Mouse (Mus musculus) liver (tissue): ENCODE measurements around the gene Slc36a4.

Source experiments
- DNase-seq: peaks from one replicate; pipeline ENCODE4 v3.0.0-alpha.2; 2020; ENCODE audit warnings: mixed read lengths

Slc36a4 gene

GRCm38 (mm10) chr9:15709599-15710381 is at the start of gene Slc36a4:
Slc36a4 (plus strand) TSS chr9:15709738.
- peak; percentile 61 for DNase-seq

GRCm38 (mm10) chr9:15664606-15665005 is 44.9 kb upstream of the Slc36a4 start:
- DNase-seq, result no peak

- DNase-seq, result no peak
These were observed 40.1 kb upstream of the Slc36a4 start for GRCm38 (mm10) chr9:15669452-15669851.

GRCm38 (mm10) chr9:15670002-15670527 is 39.5 kb upstream of the Slc36a4 start:
- DNase-seq, result no peak

GRCm38 (mm10) chr9:15672251-15672650 is 37.3 kb upstream of the Slc36a4 start:
- DNase-seq, result no peak

GRCm38 (mm10) chr9:15681855-15682466 is 27.6 kb upstream of the Slc36a4 start:
- DNase-seq, result peak; percentile 53

- DNase-seq, result peak; percentile 43
These were observed 24.3 kb upstream of the Slc36a4 start for GRCm38 (mm10) chr9:15685215-15685614.

GRCm38 (mm10) chr9:15687358-15687757 is 22.2 kb upstream of the Slc36a4 start:
- DNase-seq, result no peak

- DNase-seq, result no peak
These were observed 15.7 kb upstream of the Slc36a4 start for GRCm38 (mm10) chr9:15693847-15694246.

- DNase-seq, result no peak
These were observed 14.5 kb upstream of the Slc36a4 start for GRCm38 (mm10) chr9:15694989-15695388.

- no peak for DNase-seq
These were observed 3.8 kb upstream of the Slc36a4 start for GRCm38 (mm10) chr9:15705706-15706105.

- no peak for DNase-seq
These were observed 449 bp upstream of the Slc36a4 start for GRCm38 (mm10) chr9:15708979-15709598.

- DNase-seq, result no peak
These were observed 1.5 kb downstream of the Slc36a4 start for GRCm38 (mm10) chr9:15710821-15711565.

GRCm38 (mm10) chr9:15711676-15712075 is 2.1 kb downstream of the Slc36a4 start:
- no peak for DNase-seq

- DNase-seq, result no peak
These were observed 5.3 kb downstream of the Slc36a4 start for GRCm38 (mm10) chr9:15714792-15715191.

- DNase-seq, result no peak
These were observed 5.9 kb downstream of the Slc36a4 start for GRCm38 (mm10) chr9:15715193-15715989.

GRCm38 (mm10) chr9:15717363-15717762 is 7.8 kb downstream of the Slc36a4 start:
- no peak for DNase-seq

GRCm38 (mm10) chr9:15718295-15718694 is 8.8 kb downstream of the Slc36a4 start:
- no peak for DNase-seq

GRCm38 (mm10) chr9:15719594-15719993 is 10.1 kb downstream of the Slc36a4 start:
- no peak for DNase-seq

- no peak for DNase-seq
These were observed 11.0 kb downstream of the Slc36a4 start for GRCm38 (mm10) chr9:15720556-15720955.

GRCm38 (mm10) chr9:15721226-15721833 is 11.8 kb downstream of the Slc36a4 start:
- no peak for DNase-seq

GRCm38 (mm10) chr9:15722506-15722905 is 13.0 kb downstream of the Slc36a4 start:
- DNase-seq, result no peak
